Comparison of ENCODE assay signal across 11 mouse cellular contexts in the genomic region with DNA sequence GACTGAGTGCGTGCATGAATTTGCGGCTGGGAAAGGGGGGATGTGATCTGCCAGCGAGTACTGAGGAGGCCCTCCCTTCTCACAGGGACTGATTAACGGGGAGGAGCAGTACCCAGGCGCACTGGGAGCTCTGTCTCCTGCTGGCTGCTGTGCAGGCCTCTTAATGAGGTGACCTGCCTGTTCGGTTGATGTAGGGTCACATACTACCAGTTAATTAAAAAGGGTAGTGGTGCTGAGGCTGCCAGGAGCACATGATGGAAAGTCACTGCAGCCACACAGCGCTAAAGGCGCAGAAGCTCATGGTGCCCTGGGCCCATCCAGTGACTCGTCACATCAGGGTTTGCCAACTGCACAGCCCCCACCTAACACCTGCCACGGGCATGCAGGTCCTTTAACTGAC.
DNase-seq lines count a peak whose midpoint lies in the region; ATAC-seq lines count a peak whose summit lies in the region.
"Had no signal": no experiment of that assay in that cellular context is flagged by ENCODE, and none has a peak within 500 bp of the region (broad histone marks: within the 10 kb centered on the region; RNA-seq: fewer than 3 reads in every experiment).

No protein-coding gene starts in this region.

- DNase-seq in lung, postnatal 36 days: no peak
- DNase-seq in right cerebral cortex, adult 18-20 months: no peak
- no peak for DNase-seq in layer of hippocampus, adult 18-20 months (ENCODE audit: low spot score in 2 of 2)
- DNase-seq: gastrocnemius, postnatal 25 days had no signal

- no peak overlapping the region for H3K4me3 ChIP-seq in lung, embryonic 16.5 days (ENCODE audit: low read length)
- H3K4me3 ChIP-seq in heart, embryonic 12.5 days: no peak overlapping the region
- no peak overlapping the region for H3K4me3 ChIP-seq in kidney, embryonic 16.5 days (ENCODE audit: low read length)
- H3K4me3 ChIP-seq in neural tube, embryonic 14.5 days (ENCODE audit: low read depth, low read length): no peak overlapping the region
- H3K4me3 ChIP-seq: embryonic facial prominence, embryonic 13.5 days; lung, embryonic 15.5 days had no signal

- ATAC-seq in lung, embryonic 16.5 days (ENCODE audit: low read depth): peak; percentile 43; the same call in 1 of the 2 replicates
- no peak for ATAC-seq in heart, embryonic 12.5 days (ENCODE audit: insufficient number of reproducible peaks, low FRiP score)
- ATAC-seq in kidney, embryonic 16.5 days (ENCODE audit: low FRiP score, low TSS enrichment): peak; percentile 66
- ATAC-seq in neural tube, embryonic 14.5 days (ENCODE audit: low read depth): peak; percentile 44; the same call in 1 of the 2 replicates
- ATAC-seq in erythroblast, adult 5-6 weeks (replicated peaks; ENCODE audit: low FRiP score, poor library complexity, severe bottlenecking): no peak

- peaks cover 7% of the 10 kb centered on the region; the same call in 1 of the 2 replicates for H3K36me3 ChIP-seq in lung, embryonic 16.5 days (ENCODE audit: control insufficient read depth, insufficient read depth, low read length)
- peaks cover 45% of the 10 kb centered on the region for H3K36me3 ChIP-seq in heart, embryonic 12.5 days
- H3K36me3 ChIP-seq in kidney, embryonic 16.5 days (ENCODE audit: insufficient read depth, low read length): peaks cover 5% of the 10 kb centered on the region
- peaks cover 6% of the 10 kb centered on the region for H3K36me3 ChIP-seq in neural tube, embryonic 14.5 days (ENCODE audit: control insufficient read depth, insufficient read depth, low read length)

- 0 out of 2 replicates have a peak, but pooled peaks cover 2% of the 10 kb centered on the region for H3K4me1 ChIP-seq in lung, embryonic 16.5 days (replicated peaks; ENCODE audit: control insufficient read depth, insufficient read depth, low read length)
- H3K4me1 ChIP-seq in heart, embryonic 12.5 days (replicated peaks): peaks cover 24% of the 10 kb centered on the region
- no peaks in the 10 kb centered on the region for H3K4me1 ChIP-seq in kidney, embryonic 16.5 days (ENCODE audit: insufficient read depth, low read length)
- H3K4me1 ChIP-seq in neural tube, embryonic 14.5 days (ENCODE audit: control insufficient read depth, insufficient read depth, low read length): no peaks in the 10 kb centered on the region

- H3K9ac ChIP-seq in lung, embryonic 16.5 days (ENCODE audit: low read length): no peak overlapping the region
- H3K9ac ChIP-seq in heart, embryonic 12.5 days: no peak overlapping the region
- no peak overlapping the region for H3K9ac ChIP-seq in kidney, embryonic 16.5 days (replicated peaks; ENCODE audit: low read length)
- no peak overlapping the region for H3K9ac ChIP-seq in neural tube, embryonic 14.5 days (replicated peaks; ENCODE audit: low read depth, low read length)
- H3K9ac ChIP-seq: embryonic facial prominence, embryonic 13.5 days; lung, embryonic 15.5 days had no signal

- H3K27me3 ChIP-seq in lung, embryonic 16.5 days (ENCODE audit: control insufficient read depth, insufficient read depth, low read depth, low read length): no peaks in the 10 kb centered on the region
- H3K27me3 ChIP-seq in heart, embryonic 12.5 days (replicated peaks): no peaks in the 10 kb centered on the region
- H3K27me3 ChIP-seq in kidney, embryonic 16.5 days (ENCODE audit: insufficient read depth, low read length): no peaks in the 10 kb centered on the region
- H3K27me3 ChIP-seq in neural tube, embryonic 14.5 days (ENCODE audit: control insufficient read depth, insufficient read depth, low read length): no peaks in the 10 kb centered on the region
- H3K27me3 ChIP-seq: embryonic facial prominence, embryonic 13.5 days; lung, embryonic 15.5 days had no signal

- H3K27ac ChIP-seq in lung, embryonic 16.5 days (ENCODE audit: low read length): no peak overlapping the region
- H3K27ac ChIP-seq in heart, embryonic 12.5 days (ENCODE audit: poor library complexity, severe bottlenecking): peak overlapping the region; percentile 21; the same call in 1 of the 2 replicates
- no peak overlapping the region for H3K27ac ChIP-seq in kidney, embryonic 16.5 days (ENCODE audit: low read length)
- no peak overlapping the region for H3K27ac ChIP-seq in neural tube, embryonic 14.5 days (ENCODE audit: low read depth, low read length)
- H3K27ac ChIP-seq: embryonic facial prominence, embryonic 13.5 days; lung, embryonic 15.5 days had no signal

- no peak overlapping the region for H3K4me2 ChIP-seq in lung, embryonic 16.5 days (ENCODE audit: low read depth, low read length)
- H3K4me2 ChIP-seq in heart, embryonic 12.5 days: no peak overlapping the region
- no peak overlapping the region for H3K4me2 ChIP-seq in kidney, embryonic 16.5 days (replicated peaks; ENCODE audit: low read depth, low read length)
- no peak overlapping the region for H3K4me2 ChIP-seq in neural tube, embryonic 14.5 days (ENCODE audit: low read depth, low read length)
- H3K4me2 ChIP-seq: embryonic facial prominence, embryonic 13.5 days; lung, embryonic 15.5 days had no signal

- no peaks in the 10 kb centered on the region for H3K9me3 ChIP-seq in lung, embryonic 16.5 days (ENCODE audit: control insufficient read depth, low read length)
- H3K9me3 ChIP-seq in heart, embryonic 12.5 days (replicated peaks): no peaks in the 10 kb centered on the region
- no peaks in the 10 kb centered on the region for H3K9me3 ChIP-seq in kidney, embryonic 16.5 days (ENCODE audit: low read length)
- H3K9me3 ChIP-seq in neural tube, embryonic 14.5 days (ENCODE audit: control insufficient read depth, low read length): no peaks in the 10 kb centered on the region
- H3K9me3 ChIP-seq: embryonic facial prominence, embryonic 13.5 days; lung, embryonic 15.5 days had no signal

- 62% methylated on average over 10 of the region's 10 CpGs for WGBS in lung, embryonic 16.5 days
- whole genome bisulfite sequencing in heart, embryonic 12.5 days: 57% methylated on average over 10 of the region's 10 CpGs
- 43% methylated on average over 10 of the region's 10 CpGs for WGBS in kidney, embryonic 16.5 days
- WGBS in neural tube, embryonic 14.5 days: 38% methylated on average over 10 of the region's 10 CpGs

Comparison
In these comparisons a context has a peak if more than half of its experiments do, and no peak if none do; other contexts are left out.
1. ATAC-seq: peak in lung, embryonic 16.5 days (single experiment), kidney, embryonic 16.5 days (single experiment) and neural tube, embryonic 14.5 days (single experiment); none in heart, embryonic 12.5 days (single experiment) and erythroblast, adult 5-6 weeks (single experiment).